Mouse (Mus musculus) ES-CJ7 (cell line): Measurements from ENCODE around the gene Gpsm2.

Source experiments
- DNase-seq: peaks from one replicate; pipeline ENCODE4 v3.0.0; 2011; ENCODE audit warnings: low read depth, low spot score

Gpsm2 gene

GRCm38 (mm10) chr3:108655486-108655885 is 66.6 kb downstream of the Gpsm2 start:
- DNase-seq, result no peak

- no peak for DNase-seq
Observed at GRCm38 (mm10) chr3:108654566-108654965, 67.5 kb downstream of the Gpsm2 start.

GRCm38 (mm10) chr3:108653710-108654379 is 68.3 kb downstream of the Gpsm2 start, which contains the start of gene Clcc1:
Gene Clcc1 (plus strand): TSS chr3:108653913.
- peak; percentile 92 for DNase-seq

GRCm38 (mm10) chr3:108652866-108653642 is 69.1 kb downstream of the Gpsm2 start:
- peak; percentile 62 for DNase-seq

- peak; percentile 68 for DNase-seq
Observed at GRCm38 (mm10) chr3:108647681-108648080, 74.4 kb downstream of the Gpsm2 start.

GRCm38 (mm10) chr3:108646036-108646435 is 76.1 kb downstream of the Gpsm2 start:
- DNase-seq, result peak; percentile 47

GRCm38 (mm10) chr3:108644856-108645255 is 77.3 kb downstream of the Gpsm2 start:
- DNase-seq, result no peak

GRCm38 (mm10) chr3:108640998-108641397 is 81.1 kb downstream of the Gpsm2 start:
- no peak for DNase-seq

GRCm38 (mm10) chr3:108639412-108639811 is 82.7 kb downstream of the Gpsm2 start:
- DNase-seq, result peak; percentile 31

GRCm38 (mm10) chr3:108634761-108635160 is 87.3 kb downstream of the Gpsm2 start:
- no peak for DNase-seq
